In the genomic region with DNA sequence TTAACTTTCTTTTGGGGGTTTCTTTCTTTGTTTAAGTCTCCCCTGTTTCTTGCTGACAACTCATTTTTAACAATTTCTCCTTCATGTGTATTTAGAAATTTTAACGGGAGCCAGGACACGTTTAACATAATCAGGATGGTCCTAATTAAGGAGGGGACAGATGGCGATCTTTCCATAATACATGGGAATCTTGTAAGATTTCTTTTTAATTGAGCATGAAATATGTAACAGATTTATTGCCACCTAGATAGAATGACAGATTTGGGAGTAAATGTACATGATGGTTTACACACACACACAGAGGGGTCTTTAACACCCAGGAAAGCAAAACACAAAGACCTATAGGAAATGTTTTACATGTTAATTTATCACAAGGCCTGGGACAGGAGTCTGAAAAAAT, we compare ENCODE assay signal across 26 mouse cellular contexts.
DNase-seq lines count a peak whose midpoint lies in the region; ATAC-seq and TF ChIP-seq lines count a peak whose summit lies in the region.
"Had no signal": no experiment of that assay in that cellular context is flagged by ENCODE, and none has a peak within 500 bp of the region (broad histone marks: within the 10 kb centered on the region; RNA-seq: fewer than 3 reads in every experiment).

No protein-coding gene starts in this region.

- 41% methylated on average over 3 of the region's 3 CpGs for WGBS in embryonic facial prominence, embryonic 11.5 days
- WGBS in embryonic facial prominence, embryonic 10.5 days: 50% methylated on average over 3 of the region's 3 CpGs
- WGBS in forebrain, embryonic 15.5 days: 36% methylated on average over 3 of the region's 3 CpGs
- WGBS in forebrain, embryonic 10.5 days: 62% methylated on average over 3 of the region's 3 CpGs
- 39% methylated on average over 3 of the region's 3 CpGs for WGBS in forebrain, postnatal 0 days

- no peaks in the 10 kb centered on the region for H3K4me1 ChIP-seq in embryonic facial prominence, embryonic 11.5 days (ENCODE audit: control insufficient read depth, insufficient read depth, low read length)
- H3K4me1 ChIP-seq in embryonic facial prominence, embryonic 10.5 days: peaks cover 16% of the 10 kb centered on the region
- no peaks in the 10 kb centered on the region for H3K4me1 ChIP-seq in forebrain, embryonic 15.5 days
- H3K4me1 ChIP-seq in forebrain, embryonic 10.5 days: peaks cover 7% of the 10 kb centered on the region; the same call in 1 of the 2 replicates
- no peaks in the 10 kb centered on the region for H3K4me1 ChIP-seq in forebrain, postnatal 0 days (ENCODE audit: insufficient read depth)
- H3K4me1 ChIP-seq: embryonic facial prominence, embryonic 15.5 days; heart, embryonic 15.5 days; hindbrain, embryonic 10.5 days; hindbrain, embryonic 13.5 days; intestine, embryonic 15.5 days had no signal

- TF ChIP-seq CTCF in forebrain, postnatal 0 days (IDR thresholded peaks at IDR 0.05; ENCODE audit: low read depth): no peak

- no peak overlapping the region for H3K9ac ChIP-seq in embryonic facial prominence, embryonic 11.5 days (replicated peaks; ENCODE audit: low read length)
- no peak overlapping the region for H3K9ac ChIP-seq in forebrain, embryonic 15.5 days (replicated peaks)
- H3K9ac ChIP-seq in forebrain, postnatal 0 days: no peak overlapping the region
- H3K9ac ChIP-seq: embryonic facial prominence, embryonic 15.5 days; heart, embryonic 15.5 days; hindbrain, embryonic 13.5 days; intestine, embryonic 15.5 days had no signal

- no peaks in the 10 kb centered on the region for H3K36me3 ChIP-seq in embryonic facial prominence, embryonic 11.5 days (replicated peaks; ENCODE audit: control insufficient read depth, insufficient read depth, low read depth, low read length)
- no peaks in the 10 kb centered on the region for H3K36me3 ChIP-seq in embryonic facial prominence, embryonic 10.5 days (replicated peaks)
- no peaks in the 10 kb centered on the region for H3K36me3 ChIP-seq in forebrain, embryonic 15.5 days
- no peaks in the 10 kb centered on the region for H3K36me3 ChIP-seq in forebrain, embryonic 10.5 days (replicated peaks)
- no peaks in the 10 kb centered on the region for H3K36me3 ChIP-seq in forebrain, postnatal 0 days (ENCODE audit: insufficient read depth)
- H3K36me3 ChIP-seq: embryonic facial prominence, embryonic 15.5 days; heart, embryonic 15.5 days; hindbrain, embryonic 10.5 days; hindbrain, embryonic 13.5 days; intestine, embryonic 15.5 days had no signal

- H3K4me3 ChIP-seq in embryonic facial prominence, embryonic 11.5 days (ENCODE audit: low read depth, low read length): no peak overlapping the region
- H3K4me3 ChIP-seq in embryonic facial prominence, embryonic 10.5 days: no peak overlapping the region
- no peak overlapping the region for H3K4me3 ChIP-seq in forebrain, embryonic 15.5 days
- no peak overlapping the region for H3K4me3 ChIP-seq in forebrain, embryonic 10.5 days
- H3K4me3 ChIP-seq in forebrain, postnatal 0 days (ENCODE audit: low read depth, low read length): no peak overlapping the region
- H3K4me3 ChIP-seq: embryonic facial prominence, embryonic 15.5 days; gastrocnemius, adult 2 months; heart, embryonic 15.5 days; hindbrain, embryonic 10.5 days; hindbrain, embryonic 13.5 days; intestine, embryonic 15.5 days had no signal

- no peak overlapping the region for H3K27ac ChIP-seq in embryonic facial prominence, embryonic 11.5 days (replicated peaks; ENCODE audit: low read depth, low read length)
- H3K27ac ChIP-seq in embryonic facial prominence, embryonic 10.5 days (replicated peaks): no peak overlapping the region; the same call in 1 of the 2 replicates
- H3K27ac ChIP-seq in forebrain, embryonic 15.5 days (replicated peaks): peak overlapping the region; percentile 46; the same call in 1 of the 2 replicates
- H3K27ac ChIP-seq in forebrain, embryonic 10.5 days: no peak overlapping the region
- H3K27ac ChIP-seq in forebrain, postnatal 0 days (ENCODE audit: low read depth, low read length): no peak overlapping the region
- H3K27ac ChIP-seq: embryonic facial prominence, embryonic 15.5 days; gastrocnemius, adult 2 months; heart, embryonic 15.5 days; hindbrain, embryonic 10.5 days; hindbrain, embryonic 13.5 days; intestine, embryonic 15.5 days had no signal

- DNase-seq in embryonic facial prominence, embryonic 11.5 days (ENCODE audit: low spot score): peak; percentile 12
- DNase-seq in embryonic facial prominence, embryonic 10.5 days (ENCODE audit: low spot score): no peak
- no peak for DNase-seq in forebrain, embryonic 10.5 days (ENCODE audit: extremely low spot score, low spot score)
- peak; percentile 47 for DNase-seq in forebrain, postnatal 0 days
- no peak for DNase-seq in left cerebral cortex, postnatal 25 days (ENCODE audit: low spot score in 2 of 2)
- no peak for DNase-seq in ovary, adult 18-20 months (ENCODE audit: low spot score)
- DNase-seq: adrenal gland, adult 8-10 months; adrenal gland, postnatal 25 days; cerebellum, adult 11 months; cerebellum, adult 2 months; cerebellum, adult 9-11 months; cerebellum, postnatal 25 days; gastrocnemius, adult 2 months; gastrocnemius, postnatal 14 days; heart, postnatal 10 days; heart, postnatal 36 days; kidney, adult 11 months had no signal

- no peak for ATAC-seq in embryonic facial prominence, embryonic 11.5 days (replicated peaks; ENCODE audit: insufficient number of reproducible peaks, low FRiP score, low TSS enrichment, low read depth)
- peak; percentile 63 for ATAC-seq in forebrain, embryonic 15.5 days (replicated peaks)
- ATAC-seq in forebrain, postnatal 0 days: peak; percentile 54
- ATAC-seq: activated CD4-positive, CD25-positive, alpha-beta regulatory T cell, adult 4 months; hindbrain, embryonic 16.5 days; intestine, embryonic 15.5 days had no signal

- intact Hi-C loops in left cerebral cortex, postnatal 25 days (cut with DNase I): no loop called here

- no peaks in the 10 kb centered on the region for H3K27me3 ChIP-seq in embryonic facial prominence, embryonic 11.5 days (ENCODE audit: control insufficient read depth, insufficient read depth, low read length)
- no peaks in the 10 kb centered on the region for H3K27me3 ChIP-seq in embryonic facial prominence, embryonic 10.5 days (replicated peaks; ENCODE audit: low read depth, poor library complexity, severe bottlenecking)
- H3K27me3 ChIP-seq in forebrain, embryonic 15.5 days: no peaks in the 10 kb centered on the region
- no peaks in the 10 kb centered on the region for H3K27me3 ChIP-seq in forebrain, embryonic 10.5 days (ENCODE audit: poor library complexity, severe bottlenecking)
- no peaks in the 10 kb centered on the region for H3K27me3 ChIP-seq in forebrain, postnatal 0 days (ENCODE audit: insufficient read depth, low read length)
- H3K27me3 ChIP-seq: embryonic facial prominence, embryonic 15.5 days; heart, embryonic 15.5 days; hindbrain, embryonic 13.5 days; intestine, embryonic 15.5 days had no signal

- H3K4me2 ChIP-seq in embryonic facial prominence, embryonic 11.5 days (ENCODE audit: low read depth, low read length): no peak overlapping the region
- no peak overlapping the region for H3K4me2 ChIP-seq in forebrain, embryonic 15.5 days (replicated peaks)
- no peak overlapping the region for H3K4me2 ChIP-seq in forebrain, postnatal 0 days (ENCODE audit: low read depth)
- H3K4me2 ChIP-seq: embryonic facial prominence, embryonic 15.5 days; heart, embryonic 11.5 days; heart, embryonic 15.5 days; hindbrain, embryonic 13.5 days; intestine, embryonic 15.5 days had no signal

- H3K9me3 ChIP-seq in embryonic facial prominence, embryonic 11.5 days (replicated peaks; ENCODE audit: control insufficient read depth, low read length): no peaks in the 10 kb centered on the region
- H3K9me3 ChIP-seq in embryonic facial prominence, embryonic 10.5 days: no peaks in the 10 kb centered on the region
- H3K9me3 ChIP-seq in forebrain, embryonic 15.5 days: no peaks in the 10 kb centered on the region
- H3K9me3 ChIP-seq in forebrain, embryonic 10.5 days: no peaks in the 10 kb centered on the region
- no peaks in the 10 kb centered on the region for H3K9me3 ChIP-seq in forebrain, postnatal 0 days (ENCODE audit: low read length)
- H3K9me3 ChIP-seq: embryonic facial prominence, embryonic 15.5 days; heart, embryonic 15.5 days; hindbrain, embryonic 10.5 days; hindbrain, embryonic 13.5 days; intestine, embryonic 15.5 days had no signal

Comparison
In these comparisons a context has a peak if more than half of its experiments do, and no peak if none do; other contexts are left out.
1. DNase-seq: peak in embryonic facial prominence, embryonic 11.5 days (single experiment) and forebrain, postnatal 0 days (single experiment); none in embryonic facial prominence, embryonic 10.5 days (single experiment), forebrain, embryonic 10.5 days (single experiment), left cerebral cortex, postnatal 25 days (0 of 2) and ovary, adult 18-20 months (single experiment).